Mouse (Mus musculus) G1E (cell line): ENCODE data around the gene Gm26965.

Experiments used
- CTCF ChIP-seq: IDR thresholded peaks from 2 replicates; pipeline ENCODE4 v1.5.1; 2012; ENCODE audit warnings: low read depth, low read length, inconsistent platforms, mixed read lengths
- GATA2 ChIP-seq: IDR thresholded peaks from 2 replicates; pipeline ENCODE4 v1.6.1; 2012; ENCODE audit warnings: low read depth, low read length, inconsistent platforms, borderline replicate concordance
- POLR2AphosphoS5 ChIP-seq: IDR thresholded peaks from 2 replicates; pipeline ENCODE4 v1.6.1; 2012; ENCODE audit warnings: low read depth, low read length, inconsistent platforms; ENCODE audit not compliant: insufficient replicate concordance
- TAL1 ChIP-seq: conservative IDR thresholded peaks from 2 replicates; pipeline ENCODE4 v1.6.1; 2012; ENCODE audit warnings: low read depth, low read length, inconsistent platforms, mixed read lengths

DNA sequence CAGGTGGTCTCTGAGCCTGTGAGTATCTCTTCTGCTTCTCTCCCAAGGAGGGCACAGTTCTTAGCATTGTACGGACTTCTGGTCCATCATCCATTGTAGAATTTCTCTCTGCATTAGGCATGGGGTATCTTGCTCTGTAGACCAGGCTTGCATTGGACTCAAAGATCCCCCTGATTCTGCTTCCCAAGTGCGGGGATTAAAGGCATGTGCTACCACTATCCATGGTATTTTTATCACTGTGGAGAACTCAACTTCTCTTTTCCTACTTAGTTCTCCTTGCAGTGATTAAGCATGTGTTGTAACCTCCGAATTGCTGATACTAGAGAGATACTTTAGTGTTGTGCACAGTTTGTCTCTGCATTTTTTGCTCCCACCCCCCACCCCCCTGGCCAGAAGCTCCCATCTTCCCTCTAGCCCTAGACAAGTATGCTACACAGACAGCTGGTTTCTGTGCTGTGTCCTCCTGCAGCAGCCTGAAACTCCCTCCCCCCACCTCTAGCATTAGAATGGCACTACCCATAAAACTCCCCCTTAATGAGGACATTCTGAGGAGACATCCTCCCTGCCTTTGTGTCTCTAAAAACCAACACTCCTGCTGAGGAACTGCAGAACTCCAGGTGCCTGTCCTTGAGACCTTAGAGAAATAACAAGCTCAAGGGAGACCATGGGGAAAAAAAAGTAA is 1.2 kb upstream of the Gm26965 start:
- TF ChIP-seq POLR2AphosphoS5: no peak
- no peak for TF ChIP-seq CTCF
- TF ChIP-seq GATA2: no peak
- TF ChIP-seq TAL1: no peak
